Mouse (Mus musculus) neural tube, embryonic 11.5 days (tissue): ENCODE measurements at regions not wholly inside any gene's neighbourhood (a gene's known extent, or its start where the extent isn't known, plus 50 kb on each side); places are given as distances from the start of the nearest gene placed in this dataset.

Experiments used
- ATAC-seq: fragments of 200-750 bp; cut with Nextera tagmentation; 2 replicates; pipeline ENCODE4 v1.8.0; 2017; ENCODE audit warnings: moderate number of reproducible peaks, mild to moderate bottlenecking, moderate TSS enrichment, moderate library complexity; ENCODE audit not compliant: insufficient read depth, low FRiP score, low TSS enrichment
- DNase-seq: peaks from one replicate; pipeline ENCODE4 v3.0.0-alpha.2; 2015; ENCODE audit warnings: low spot score
- H3K27ac ChIP-seq: fragments of 300-500 bp; sonication (generic); 2 replicates; pipeline ENCODE4 v1.5.1; 2014; ENCODE audit warnings: low read depth, mild to moderate bottlenecking, low read length
- H3K27me3 ChIP-seq: fragments of 300-500 bp; sonication (generic); 2 replicates; pipeline ENCODE4 v1.6.1; 2014; ENCODE audit warnings: mild to moderate bottlenecking, low read length, mixed read lengths; ENCODE audit not compliant: control insufficient read depth, insufficient read depth
- H3K36me3 ChIP-seq: fragments of 300-500 bp; sonication (generic); 2 replicates; pipeline ENCODE4 v1.6.1; 2014; ENCODE audit warnings: mild to moderate bottlenecking, low read length, moderate library complexity, mixed read lengths; ENCODE audit not compliant: control insufficient read depth, insufficient read depth
- H3K4me1 ChIP-seq: fragments of 300-500 bp; sonication (generic); 2 replicates; pipeline ENCODE4 v1.6.1; 2014; ENCODE audit warnings: low read length, mixed read lengths; ENCODE audit not compliant: control insufficient read depth, insufficient read depth
- H3K4me2 ChIP-seq: fragments of 300-500 bp; sonication (generic); 2 replicates; pipeline ENCODE4 v1.6.1; 2014; ENCODE audit warnings: low read depth, mild to moderate bottlenecking, moderate library complexity
- H3K4me3 ChIP-seq: fragments of 300-500 bp; sonication (generic); 2 replicates; pipeline ENCODE4 v1.5.1; 2014; ENCODE audit warnings: low read depth, low read length
- H3K9ac ChIP-seq: fragments of 300-500 bp; sonication (generic); 2 replicates; pipeline ENCODE4 v1.6.1; 2014; ENCODE audit warnings: mild to moderate bottlenecking, low read length
- H3K9me3 ChIP-seq: fragments of 300-500 bp; sonication (generic); 2 replicates; pipeline ENCODE4 v1.6.1; 2016; ENCODE audit warnings: low read length; ENCODE audit not compliant: control insufficient read depth
- WGBS: fragments of 180-500 bp; shearing (Covaris S2); extraction: QIAGEN DNeasy Blood & Tissue Kit; methylation state at CpG from one replicate; pipeline ENCODE4 v1.1.7; 2014; 5-methylcytosine and 5-hydroxymethylcytosine counted together

DNA sequence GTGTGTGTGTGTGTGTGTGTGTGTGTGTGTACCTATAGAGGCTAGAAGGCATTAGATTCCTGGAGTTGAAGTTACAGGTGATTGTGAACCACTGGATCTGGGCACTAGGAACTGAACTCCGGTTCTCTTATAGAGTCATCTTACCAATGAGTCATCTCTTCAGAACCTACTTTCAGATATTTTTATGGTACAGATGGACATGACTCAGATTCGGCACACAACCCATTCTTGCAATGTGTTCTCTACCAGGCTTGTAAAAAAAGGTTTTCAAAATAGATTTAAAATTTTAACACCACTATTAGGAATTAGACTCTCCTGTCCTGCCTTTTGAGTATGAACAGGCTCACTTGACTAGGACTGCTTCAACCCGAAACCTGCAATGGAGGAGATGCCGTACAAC, 504.3 kb upstream of the Auts2 start:
- Histone ChIP-seq H3K4me2 (no peak overlapping the region), H3K4me1 (no peaks in the 10 kb centered on the region), H3K9me3 (no peaks in the 10 kb centered on the region), H3K27ac (no peak overlapping the region), H3K9ac (no peak overlapping the region), H3K4me3 (no peak overlapping the region), H3K27me3 (no peaks in the 10 kb centered on the region), H3K36me3 (no peaks in the 10 kb centered on the region)
- no peak for ATAC-seq
- DNase-seq = no peak
- 95% methylated on average over 4 of the region's 4 CpGs for WGBS

DNA sequence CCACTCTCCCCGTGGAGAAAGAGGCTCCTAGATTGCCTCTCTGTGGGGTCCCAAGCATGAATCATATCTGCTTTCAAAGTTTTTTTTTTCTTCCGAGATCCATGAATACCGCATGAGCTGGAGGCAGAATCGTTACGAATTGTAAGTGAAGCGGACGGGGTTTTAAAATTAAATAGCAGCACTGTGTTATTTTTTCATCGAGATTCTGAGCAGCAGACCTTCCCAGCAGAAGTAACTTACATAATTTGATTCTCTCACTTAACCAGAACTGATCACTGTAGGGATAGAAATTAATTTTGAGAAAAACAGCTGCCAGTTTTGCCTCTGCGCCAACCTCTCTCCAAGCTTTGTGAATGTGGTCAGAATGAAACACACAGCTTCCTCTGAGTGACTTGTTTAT, 502.5 kb upstream of the Auts2 start:
- Histone ChIP-seq H3K4me1 (no peaks in the 10 kb centered on the region), H3K27ac (no peak overlapping the region), H3K9ac (no peak overlapping the region), H3K36me3 (no peaks in the 10 kb centered on the region), H3K4me3 (no peak overlapping the region), H3K9me3 (no peaks in the 10 kb centered on the region), H3K4me2 (no peak overlapping the region), H3K27me3 (no peaks in the 10 kb centered on the region)
- ATAC-seq = no peak
- WGBS = 81% methylated on average over 9 of the region's 9 CpGs
- DNase-seq = no peak

DNA sequence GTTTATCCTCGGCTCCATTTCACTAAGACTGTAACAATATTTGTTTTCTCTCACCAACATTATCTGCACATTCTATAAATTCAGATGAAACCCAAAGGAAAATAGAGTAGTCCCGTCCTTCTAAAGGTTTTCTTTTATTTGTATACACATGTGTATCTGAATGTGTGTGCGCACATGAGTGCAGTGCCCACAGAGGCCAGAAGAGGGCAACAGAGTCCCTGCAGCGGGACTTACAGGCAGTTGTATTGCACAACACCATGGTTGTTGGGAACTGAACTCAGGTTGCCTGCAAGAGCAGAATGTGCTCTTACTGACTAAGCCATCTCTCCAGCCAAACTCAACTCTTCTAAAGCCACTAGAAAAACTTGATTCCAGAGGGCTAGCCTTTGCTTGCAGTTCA, 484.4 kb upstream of the Auts2 start:
- Histone ChIP-seq H3K27me3 (no peaks in the 10 kb centered on the region), H3K4me3 (no peak overlapping the region), H3K9ac (no peak overlapping the region), H3K27ac (no peak overlapping the region), H3K36me3 (no peaks in the 10 kb centered on the region), H3K4me2 (no peak overlapping the region), H3K9me3 (no peaks in the 10 kb centered on the region), H3K4me1 (no peaks in the 10 kb centered on the region)
- ATAC-seq (no peak), DNase-seq (no peak)
- 87% methylated on average over 4 of the region's 4 CpGs for WGBS

DNA sequence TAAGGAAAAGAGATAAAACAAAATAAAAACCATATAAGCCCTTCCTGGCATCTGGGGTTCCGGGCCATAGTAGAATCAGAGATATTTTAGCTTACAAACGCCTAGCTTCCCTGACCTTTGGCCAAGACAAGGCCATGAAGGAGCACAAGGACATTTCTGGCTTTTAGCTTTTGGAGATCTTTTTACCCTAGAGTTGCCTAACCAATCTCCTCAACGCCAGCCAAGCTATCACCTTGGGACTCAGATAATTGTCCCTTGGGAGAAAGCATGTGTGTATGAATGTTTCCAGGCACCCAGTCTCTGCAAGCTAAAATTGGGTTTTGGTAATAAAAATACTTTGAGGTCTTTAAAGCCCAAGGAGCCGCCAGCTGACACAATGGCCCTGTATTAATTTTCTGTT, 482.0 kb upstream of the Auts2 start:
- 86% methylated on average over 4 of the region's 4 CpGs for WGBS
- no peaks in the 10 kb centered on the region for H3K4me1 ChIP-seq

DNA sequence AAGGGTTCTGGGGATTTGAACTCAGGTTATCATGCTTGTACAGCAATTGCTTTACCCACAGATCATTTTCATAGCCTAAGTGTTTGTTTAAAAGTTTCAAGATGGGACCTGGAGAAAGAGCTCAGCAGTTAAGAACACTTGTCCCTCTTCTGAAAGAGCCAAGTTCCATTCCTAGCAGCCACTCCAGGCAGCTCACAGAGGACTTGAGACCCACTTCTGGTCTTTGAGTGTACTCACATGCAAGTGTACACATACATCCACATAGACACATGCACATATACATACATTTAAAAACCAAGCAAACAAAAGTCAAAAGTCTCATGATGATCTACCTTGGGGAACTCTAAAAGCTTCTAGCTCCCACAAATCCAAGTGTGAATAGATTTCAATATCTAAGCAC, 477.7 kb upstream of the Auts2 start:
- Histone ChIP-seq H3K4me2 (no peak overlapping the region), H3K9ac (no peak overlapping the region), H3K4me1 (no peaks in the 10 kb centered on the region), H3K36me3 (no peaks in the 10 kb centered on the region), H3K9me3 (no peaks in the 10 kb centered on the region), H3K27ac (no peak overlapping the region), H3K4me3 (no peak overlapping the region), H3K27me3 (no peaks in the 10 kb centered on the region)
- no peak for ATAC-seq
- no peak for DNase-seq

More for the DNA sequence above, 482.0 kb upstream of the Auts2 start:
- no peak for DNase-seq
- no peak for ATAC-seq
- Histone ChIP-seq H3K4me2 (no peak overlapping the region), H3K9ac (no peak overlapping the region), H3K27ac (no peak overlapping the region), H3K36me3 (no peaks in the 10 kb centered on the region), H3K9me3 (no peaks in the 10 kb centered on the region), H3K27me3 (no peaks in the 10 kb centered on the region), H3K4me3 (no peak overlapping the region)

DNA sequence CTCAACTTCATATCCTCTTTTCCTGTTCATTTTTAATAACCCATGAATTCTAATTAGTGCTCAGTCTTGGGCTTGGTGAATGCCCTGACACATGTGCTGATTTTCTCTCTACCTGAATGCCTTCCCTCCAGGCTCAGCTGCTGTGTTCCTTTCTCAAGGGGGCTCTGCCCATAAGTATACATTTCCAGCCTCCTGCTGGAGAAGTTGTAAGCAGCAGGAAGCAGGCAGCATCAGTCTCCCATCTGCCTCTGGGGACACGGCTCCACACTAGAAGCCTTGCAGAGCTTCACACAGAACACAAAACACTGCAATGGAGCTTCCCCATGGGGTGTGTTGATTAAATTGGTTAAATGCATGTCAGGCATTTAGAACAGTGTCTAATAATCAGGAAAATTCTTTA, 477.0 kb upstream of the Auts2 start:
- DNase-seq (no peak), ATAC-seq (no peak)
- Histone ChIP-seq H3K9ac (no peak overlapping the region), H3K27me3 (no peaks in the 10 kb centered on the region), H3K9me3 (no peaks in the 10 kb centered on the region), H3K36me3 (no peaks in the 10 kb centered on the region), H3K4me1 (no peaks in the 10 kb centered on the region), H3K27ac (no peak overlapping the region), H3K4me2 (no peak overlapping the region), H3K4me3 (no peak overlapping the region)
- 66% methylated on average over 1 of the region's 1 CpGs for WGBS

DNA sequence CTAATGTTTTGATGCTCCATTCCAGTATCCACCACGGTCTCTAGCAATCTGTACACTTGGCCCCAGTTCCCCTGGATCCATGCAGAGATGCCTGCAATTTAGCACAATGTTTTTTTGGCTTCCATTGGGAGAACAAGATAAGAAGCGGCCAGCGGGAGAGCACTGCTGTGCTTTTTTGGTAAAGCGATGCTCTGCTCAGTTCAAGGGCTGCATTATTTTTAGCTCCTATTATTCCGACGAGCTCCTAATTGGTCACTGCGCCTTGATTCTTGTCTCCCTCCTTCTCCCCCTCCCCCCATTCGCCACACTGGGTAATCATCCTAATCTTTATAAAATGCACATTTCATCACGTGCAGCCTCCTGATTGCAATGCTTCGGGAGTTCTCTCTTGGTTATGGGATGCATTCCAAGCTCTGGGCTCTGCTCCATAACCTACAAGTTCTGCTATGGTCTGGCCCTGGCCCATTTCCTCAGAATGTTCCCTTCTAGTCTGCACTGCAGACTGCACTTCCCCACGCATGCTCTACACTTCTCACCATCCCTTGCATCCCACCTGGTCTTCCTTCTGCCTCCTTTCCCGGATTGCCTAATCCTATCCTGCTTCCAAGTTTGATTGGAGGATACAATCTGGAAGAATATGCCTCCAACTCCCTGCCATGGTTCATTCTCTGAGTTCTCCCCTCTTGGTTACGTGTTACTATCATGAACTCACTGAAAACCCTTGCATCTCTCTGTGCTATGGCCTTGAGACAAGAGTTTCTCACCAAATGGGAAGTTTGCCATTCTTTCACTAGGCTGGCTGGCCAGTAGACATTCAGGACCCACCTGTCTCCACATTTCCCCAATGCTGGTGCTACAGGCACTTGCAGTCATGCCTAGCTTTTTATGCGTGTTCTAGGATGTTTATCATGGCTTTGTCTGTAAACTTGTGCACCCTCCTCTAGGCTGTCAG, 467.8 kb upstream of the Auts2 start:
- Histone ChIP-seq H3K9ac (no peak overlapping the region), H3K9me3 (no peaks in the 10 kb centered on the region), H3K36me3 (no peaks in the 10 kb centered on the region), H3K4me2 (no peak overlapping the region), H3K27ac (no peak overlapping the region), H3K4me3 (no peak overlapping the region), H3K4me1 (no peaks in the 10 kb centered on the region), H3K27me3 (no peaks in the 10 kb centered on the region)
- no peak for DNase-seq
- ATAC-seq = no peak
- 90% methylated on average over 14 of the region's 14 CpGs for WGBS

DNA sequence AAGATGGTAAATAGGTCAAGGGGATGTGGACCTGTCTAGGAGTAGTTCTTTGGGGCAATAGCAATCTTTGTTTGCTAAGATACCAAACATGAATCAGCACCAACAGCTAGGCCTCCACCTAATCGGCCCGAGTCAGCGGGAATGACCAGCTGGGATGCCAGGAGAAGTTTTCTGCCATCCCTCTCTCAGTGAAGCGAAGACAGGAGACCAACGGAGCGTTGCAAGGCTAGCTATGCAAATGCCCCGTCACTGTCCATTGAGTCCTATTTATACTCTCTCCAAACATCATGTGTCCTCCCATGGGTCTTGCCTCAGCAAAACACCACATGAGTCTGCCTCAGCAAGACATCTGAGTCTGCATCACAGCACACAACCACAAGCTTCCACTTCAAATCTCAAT, 439.7 kb upstream of the Auts2 start:
- ATAC-seq (no peak), DNase-seq (no peak)
- H3K27me3 ChIP-seq = no peaks in the 10 kb centered on the region
- H3K36me3 ChIP-seq = no peaks in the 10 kb centered on the region
- H3K27ac ChIP-seq = no peak overlapping the region
- H3K9me3 ChIP-seq = no peaks in the 10 kb centered on the region
- no peaks in the 10 kb centered on the region for H3K4me1 ChIP-seq
- no peak overlapping the region for H3K4me3 ChIP-seq
- H3K9ac ChIP-seq = no peak overlapping the region
- 92% methylated on average over 7 of the region's 7 CpGs for WGBS
- H3K4me2 ChIP-seq = no peak overlapping the region

DNA sequence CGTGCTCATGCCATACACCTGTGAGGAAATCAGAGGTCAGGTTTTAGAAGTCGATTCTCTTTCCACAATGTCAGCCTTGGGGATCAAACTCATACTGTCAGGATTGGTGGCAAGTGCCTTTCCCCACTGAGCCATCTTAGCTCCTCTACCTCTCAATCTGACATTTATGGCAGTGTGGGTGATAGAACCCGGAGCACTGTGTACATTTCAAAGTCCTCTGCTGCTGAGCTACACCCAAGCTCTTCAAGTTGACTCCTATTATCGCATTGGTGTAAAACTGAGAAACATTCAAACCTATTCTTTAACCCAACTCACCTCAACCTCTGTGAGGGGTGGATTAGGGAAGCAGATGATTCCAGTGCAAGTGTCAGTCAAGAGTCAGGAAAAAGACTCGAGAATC, 435.9 kb upstream of the Auts2 start:
- DNase-seq (no peak), ATAC-seq (no peak)
- WGBS = 83% methylated on average over 5 of the region's 5 CpGs
- H3K4me2 ChIP-seq = no peak overlapping the region
- H3K27me3 ChIP-seq = no peaks in the 10 kb centered on the region
- no peak overlapping the region for H3K27ac ChIP-seq
- H3K9me3 ChIP-seq = no peaks in the 10 kb centered on the region
- H3K4me3 ChIP-seq = no peak overlapping the region
- H3K4me1 ChIP-seq = no peaks in the 10 kb centered on the region
- H3K9ac ChIP-seq = no peak overlapping the region
- no peaks in the 10 kb centered on the region for H3K36me3 ChIP-seq
